Mouse (Mus musculus) MEL (cell line): ENCODE measurements around the gene Klhl5. TPM values are rescaled to one million over a fixed set of nuclear protein-coding genes. Genes with fewer than 3 reads are reported as not detected.

ENCODE experiments used
- DNase-seq: peaks from one replicate; pipeline ENCODE4 v3.0.0; 2011; ENCODE audit warnings: low read depth, low spot score
- H3K27ac ChIP-seq: 2 replicates; pipeline ENCODE4 v1.5.1; 2012; ENCODE audit warnings: low read depth, mild to moderate bottlenecking, control low read depth, low read length, moderate library complexity; ENCODE audit not compliant: control insufficient read depth
- H3K27me3 ChIP-seq, 2 experiments: fragments of 150-350 bp in 1 of 2; sonication (generic) in 1 of 2; 2 replicates each; pipeline ENCODE4 v1.6.1; 2012; ENCODE audit warnings: low read length in 2 of 2, mild to moderate bottlenecking in 2 of 2, improper control_type of control experiment in 1 of 2, moderate library complexity in 1 of 2; ENCODE audit not compliant: insufficient read depth in 2 of 2, control insufficient read depth in 1 of 2
- H3K36me3 ChIP-seq, 2 experiments: 2 replicates each; pipeline ENCODE4 v1.6.1; 2012 to 2014; ENCODE audit warnings: low read length in 2 of 2, improper control_type of control experiment in 1 of 2, inconsistent platforms in 1 of 2, mild to moderate bottlenecking in 1 of 2; ENCODE audit not compliant: insufficient read depth in 2 of 2, control insufficient read depth in 1 of 2
- H3K4me1 ChIP-seq, 2 experiments: fragments of 150-350 bp in 1 of 2; sonication (generic) in 1 of 2; 2 replicates each; pipeline ENCODE4 v1.6.1; 2012; ENCODE audit warnings: low read length in 2 of 2, improper control_type of control experiment in 1 of 2, mild to moderate bottlenecking in 1 of 2; ENCODE audit not compliant: insufficient read depth in 2 of 2, control insufficient read depth in 1 of 2
- H3K4me3 ChIP-seq, 2 experiments: fragments of 150-350 bp in 1 of 2; sonication (generic) in 1 of 2; 2 replicates each; pipeline ENCODE4 v1.5.1; 2012; ENCODE audit warnings: low read depth in 2 of 2, low read length in 2 of 2, mild to moderate bottlenecking in 2 of 2, moderate library complexity in 2 of 2, control low read depth in 1 of 2, improper control_type of control experiment in 1 of 2; ENCODE audit not compliant: control insufficient read depth in 1 of 2, insufficient read depth in 1 of 2
- H3K79me2 ChIP-seq: 2 replicates; pipeline ENCODE4 v1.6.1; 2012; ENCODE audit warnings: mild to moderate bottlenecking, low read length, moderate library complexity; ENCODE audit not compliant: control insufficient read depth, poor library complexity, insufficient read depth
- H3K9ac ChIP-seq: 2 replicates; pipeline ENCODE4 v1.6.1; 2012; ENCODE audit warnings: low read depth, mild to moderate bottlenecking, control low read depth, low read length, moderate library complexity; ENCODE audit not compliant: control insufficient read depth, poor library complexity, severe bottlenecking
- H3K9me3 ChIP-seq: fragments of 150-350 bp; sonication (generic); replicated peaks from 2 replicates; pipeline ENCODE4 v1.6.1; 2012; ENCODE audit warnings: mild to moderate bottlenecking, low read length, improper control_type of control experiment, moderate library complexity; ENCODE audit not compliant: insufficient read depth
- CHD1 ChIP-seq: IDR thresholded peaks from 2 replicates; pipeline ENCODE4 v1.6.1; 2012; ENCODE audit warnings: low read depth, mild to moderate bottlenecking, inconsistent platforms, low read length, improper control_type of control experiment
- CTCF ChIP-seq, 3 experiments: IDR thresholded peaks in 2 of 3; conservative IDR thresholded peaks in 1 of 3; 2 replicates each; pipeline ENCODE4 v1.5.1; 2011 to 2012; ENCODE audit warnings: low read length in 3 of 3, low read depth in 2 of 3, mild to moderate bottlenecking in 2 of 3, improper control_type of control experiment in 1 of 3, inconsistent platforms in 1 of 3, mixed read lengths in 1 of 3, moderate library complexity in 1 of 3; ENCODE audit not compliant: control insufficient read depth in 1 of 3, insufficient read depth in 1 of 3, poor library complexity in 1 of 3, severe bottlenecking in 1 of 3
- E2F4 ChIP-seq: IDR thresholded peaks from 2 replicates; pipeline ENCODE4 v1.6.1; 2011; ENCODE audit warnings: low read depth, low read length, improper control_type of control experiment, borderline replicate concordance
- ELF1 ChIP-seq: IDR thresholded peaks from 2 replicates; pipeline ENCODE4 v1.6.1; 2014; ENCODE audit warnings: low read depth, mild to moderate bottlenecking, inconsistent platforms, low read length, improper control_type of control experiment, moderate library complexity
- EP300 ChIP-seq, 2 experiments: IDR thresholded peaks; 2 replicates each; pipeline ENCODE4 v1.6.1; 2011; ENCODE audit warnings: improper control_type of control experiment in 2 of 2, low read length in 2 of 2, low read depth in 1 of 2, mild to moderate bottlenecking in 1 of 2
- GABPA ChIP-seq: IDR thresholded peaks from 2 replicates; pipeline ENCODE4 v1.6.1; 2012; ENCODE audit warnings: low read depth, mild to moderate bottlenecking, inconsistent platforms, low read length, improper control_type of control experiment, moderate library complexity
- JUND ChIP-seq: IDR thresholded peaks from 2 replicates; pipeline ENCODE4 v1.6.1; 2011; ENCODE audit warnings: low read depth, mild to moderate bottlenecking, improper control_type of control experiment, low read length
- KAT2A ChIP-seq: conservative IDR thresholded peaks from 2 replicates; pipeline ENCODE4 v1.6.1; 2012; ENCODE audit warnings: low read depth, low read length, improper control_type of control experiment, inconsistent platforms
- MAFK ChIP-seq: IDR thresholded peaks from 2 replicates; pipeline ENCODE4 v1.6.1; 2011; ENCODE audit warnings: low read depth, mild to moderate bottlenecking, low read length, improper control_type of control experiment, borderline replicate concordance
- MAX ChIP-seq: IDR thresholded peaks from 2 replicates; pipeline ENCODE4 v1.6.1; 2011; ENCODE audit warnings: low read length, improper control_type of control experiment
- MAZ ChIP-seq: IDR thresholded peaks from 2 replicates; pipeline ENCODE4 v1.6.1; 2012; ENCODE audit warnings: low read depth, mild to moderate bottlenecking, inconsistent platforms, low read length, improper control_type of control experiment
- MEF2A ChIP-seq: IDR thresholded peaks from 2 replicates; pipeline ENCODE4 v1.6.1; 2014; ENCODE audit warnings: low read depth, mild to moderate bottlenecking, inconsistent platforms, low read length, improper control_type of control experiment; ENCODE audit not compliant: poor library complexity, insufficient replicate concordance, severe bottlenecking; ENCODE audit errors: extremely low read depth
- MXI1 ChIP-seq: IDR thresholded peaks from 2 replicates; pipeline ENCODE4 v1.6.1; 2011; ENCODE audit warnings: mild to moderate bottlenecking, low read depth, low read length, improper control_type of control experiment
- MYB ChIP-seq: IDR thresholded peaks from 2 replicates; pipeline ENCODE4 v1.6.1; 2011; ENCODE audit warnings: mild to moderate bottlenecking, low read depth, low read length, improper control_type of control experiment
- MYC ChIP-seq: IDR thresholded peaks from 2 replicates; pipeline ENCODE4 v1.6.1; 2011; ENCODE audit warnings: low read depth, mild to moderate bottlenecking, low read length, improper control_type of control experiment, moderate library complexity
- NRF1 ChIP-seq: IDR thresholded peaks from 2 replicates; pipeline ENCODE4 v1.6.1; 2014; ENCODE audit warnings: low read depth, mild to moderate bottlenecking, inconsistent platforms, low read length, improper control_type of control experiment, moderate library complexity; ENCODE audit not compliant: poor library complexity, insufficient read depth, severe bottlenecking
- POLR2A ChIP-seq, 2 experiments: IDR thresholded peaks; 2 replicates each; pipeline ENCODE4 v1.6.1; 2011 to 2012; ENCODE audit warnings: low read length in 2 of 2, mild to moderate bottlenecking in 2 of 2, control low read depth in 1 of 2, improper control_type of control experiment in 1 of 2, low read depth in 1 of 2, moderate library complexity in 1 of 2; ENCODE audit not compliant: control insufficient read depth in 1 of 2, insufficient read depth in 1 of 2, poor library complexity in 1 of 2
- POLR2AphosphoS5 ChIP-seq: IDR thresholded peaks from 2 replicates; pipeline ENCODE4 v1.6.1; 2012; ENCODE audit warnings: low read depth, borderline replicate concordance, mild to moderate bottlenecking, inconsistent platforms, low read length, moderate library complexity, mixed read lengths
- RAD21 ChIP-seq: IDR thresholded peaks from 2 replicates; pipeline ENCODE4 v1.6.1; 2011; ENCODE audit warnings: mild to moderate bottlenecking, low read depth, low read length, improper control_type of control experiment
- SMC3 ChIP-seq: IDR thresholded peaks from 2 replicates; pipeline ENCODE4 v1.6.1; 2011; ENCODE audit warnings: low read depth, low read length, improper control_type of control experiment
- TAL1 ChIP-seq: IDR thresholded peaks from 2 replicates; pipeline ENCODE4 v1.6.1; 2012; ENCODE audit warnings: mild to moderate bottlenecking, inconsistent platforms, low read length, moderate library complexity, mixed read lengths
- TBP ChIP-seq: IDR thresholded peaks from 2 replicates; pipeline ENCODE4 v1.8.0; 2011; ENCODE audit warnings: low read depth, low read length, improper control_type of control experiment
- TCF12 ChIP-seq: IDR thresholded peaks from 2 replicates; pipeline ENCODE4 v1.6.1; 2014; ENCODE audit warnings: low read depth, mild to moderate bottlenecking, inconsistent platforms, low read length, improper control_type of control experiment, moderate library complexity
- USF2 ChIP-seq, 2 experiments: IDR thresholded peaks; 2 replicates each; pipeline ENCODE4 v1.6.1; 2011 to 2012; ENCODE audit warnings: improper control_type of control experiment in 2 of 2, low read length in 2 of 2, borderline replicate concordance in 1 of 2, inconsistent platforms in 1 of 2, low read depth in 1 of 2, mild to moderate bottlenecking in 1 of 2; ENCODE audit not compliant: insufficient read depth in 1 of 2
- ZC3H11A ChIP-seq: IDR thresholded peaks from 2 replicates; pipeline ENCODE4 v1.6.1; 2012; ENCODE audit warnings: low read depth, mild to moderate bottlenecking, inconsistent platforms, low read length, improper control_type of control experiment
- ZKSCAN1 ChIP-seq: IDR thresholded peaks from 2 replicates; pipeline ENCODE4 v1.6.1; 2012; ENCODE audit warnings: low read depth, mild to moderate bottlenecking, inconsistent platforms, low read length, improper control_type of control experiment, moderate library complexity
- ZMIZ1 ChIP-seq: IDR thresholded peaks from 2 replicates; pipeline ENCODE4 v1.6.1; 2012; ENCODE audit warnings: low read depth, mild to moderate bottlenecking, inconsistent platforms, low read length, improper control_type of control experiment, moderate library complexity
- ZNF384 ChIP-seq: IDR thresholded peaks from 2 replicates; pipeline ENCODE4 v1.6.1; 2012; ENCODE audit warnings: low read depth, mild to moderate bottlenecking, inconsistent platforms, low read length, improper control_type of control experiment
- polyA plus RNA-seq, 2 experiments: library from polyadenylated mRNA; stranded (reverse) in 1 of 2; unstranded in 1 of 2; fragments of >175 nt in 1 of 2; fragments of >200 nt in 1 of 2; gene quantifications; 2 replicates each; pipeline versions ENCODE4 v1.2.1 to v1.2.4; 2012; ENCODE audit warnings: low replicate concordance in 2 of 2, low read depth in 1 of 2; ENCODE audit not compliant: insufficient read length in 2 of 2, insufficient read depth in 1 of 2, missing spikeins in 1 of 2
- total RNA-seq: library from RNA; depleted of rRNA; stranded (reverse); fragments of 300-350 nt; gene quantifications from 2 replicates; pipeline ENCODE4 v1.2.3, GENCODE M21; 2012

The Klhl5 gene
- total and polyA plus RNA-seq, 3 experiments, result 8.0 to 15.5 TPM; not detected in 1

DNA sequence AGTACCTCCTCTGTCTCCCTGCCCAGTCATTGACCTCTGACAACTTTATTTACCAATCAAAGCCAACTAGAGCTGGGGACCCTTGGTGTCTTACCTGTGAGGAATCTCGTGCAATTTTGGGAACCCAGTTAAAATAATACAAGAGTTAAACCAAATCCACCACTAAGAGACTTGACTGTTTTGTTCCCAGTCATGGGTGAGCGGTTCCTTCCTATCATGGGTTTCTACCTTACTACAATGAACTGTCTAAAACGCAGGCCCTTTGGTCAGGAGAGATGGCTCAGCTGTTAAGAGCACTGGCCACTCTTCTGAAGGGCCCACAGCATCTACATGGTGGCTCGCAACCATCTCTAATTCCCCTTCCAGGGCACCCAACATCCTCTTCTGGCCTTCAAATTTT lies 25.5 kb upstream of the Klhl5 start:
- Histone ChIP-seq H3K27me3 (no peaks in the 10 kb centered on the region), H3K79me2 (no peaks in the 10 kb centered on the region), H3K4me3 (no peak overlapping the region), H3K9me3 (no peaks in the 10 kb centered on the region), H3K36me3 (0 out of 4 replicates have a peak, but pooled peaks cover 0 to 2% of the 10 kb centered on the region in 2 experiments), H3K27ac (no peak overlapping the region), H3K4me1 (no peaks in the 10 kb centered on the region), H3K9ac (no peak overlapping the region)
- no peak for DNase-seq
- TF ChIP-seq JUND, result no peak
- no peak for TF ChIP-seq MAZ
- no peak for TF ChIP-seq TAL1
- TF ChIP-seq ZMIZ1, result no peak
- no peak for TF ChIP-seq GABPA
- no peak for TF ChIP-seq ELF1
- no peak for TF ChIP-seq MXI1
- TF ChIP-seq CTCF (IDR thresholded peaks at IDR 0.05 in 2 of 3, conservative IDR thresholded peaks at IDR 0.05 in 1 of 3; ENCODE audit: control insufficient read depth in 1 of 3, insufficient read depth in 1 of 3, low read depth in 2 of 3, low read length in 3 of 3, poor library complexity in 1 of 3, severe bottlenecking in 1 of 3), result no peak
- no peak for TF ChIP-seq POLR2A (IDR thresholded peaks at IDR 0.05; ENCODE audit: control insufficient read depth in 1 of 2, insufficient read depth in 1 of 2, low read depth in 1 of 2, low read length in 2 of 2, poor library complexity in 1 of 2)
- TF ChIP-seq TCF12, result no peak
- no peak for TF ChIP-seq MEF2A
- no peak for TF ChIP-seq ZKSCAN1
- no peak for TF ChIP-seq POLR2AphosphoS5
- no peak for TF ChIP-seq E2F4
- no peak for TF ChIP-seq USF2 (IDR thresholded peaks at IDR 0.05; ENCODE audit: borderline replicate concordance in 1 of 2, insufficient read depth in 1 of 2, low read depth in 1 of 2, low read length in 2 of 2)
- TF ChIP-seq TBP, result no peak
- no peak for TF ChIP-seq EP300 (IDR thresholded peaks at IDR 0.05; ENCODE audit: low read depth in 1 of 2, low read length in 2 of 2)
- no peak for TF ChIP-seq RAD21

GRCm38 (mm10) chr5:65086522-65086921 lies 20.8 kb upstream of the Klhl5 start:
- no peak for DNase-seq

More at GRCm38 (mm10) chr5:65086522-65086921, 20.8 kb upstream of the Klhl5 start:
- Histone ChIP-seq H3K9me3 (no peaks in the 10 kb centered on the region), H3K79me2 (peaks cover 1% of the 10 kb centered on the region), H3K4me3 (no peak overlapping the region), H3K36me3 (peaks cover 0 to 2% of the 10 kb centered on the region in 2 experiments; a peak in 1 of 4 replicates), H3K27ac (no peak overlapping the region), H3K9ac (no peak overlapping the region), H3K4me1 (no peaks in the 10 kb centered on the region; a peak in 1 of 4 replicates), H3K27me3 (no peaks in the 10 kb centered on the region)
- TF ChIP-seq MAX, result no peak
- no peak for TF ChIP-seq ZNF384
- TF ChIP-seq CHD1, result no peak
- TF ChIP-seq MYB, result no peak
- no peak for TF ChIP-seq ELF1
- no peak for TF ChIP-seq MYC
- TF ChIP-seq RAD21, result no peak
- no peak for TF ChIP-seq MAZ
- no peak for TF ChIP-seq TAL1
- TF ChIP-seq ZMIZ1, result no peak
- TF ChIP-seq POLR2A (IDR thresholded peaks at IDR 0.05; ENCODE audit: control insufficient read depth in 1 of 2, insufficient read depth in 1 of 2, low read depth in 1 of 2, low read length in 2 of 2, poor library complexity in 1 of 2), result no peak
- TF ChIP-seq NRF1, result no peak
- no peak for TF ChIP-seq KAT2A
- no peak for TF ChIP-seq POLR2AphosphoS5
- TF ChIP-seq MAFK, result no peak
- no peak for TF ChIP-seq ZC3H11A
- no peak for TF ChIP-seq USF2 (IDR thresholded peaks at IDR 0.05; ENCODE audit: borderline replicate concordance in 1 of 2, insufficient read depth in 1 of 2, low read depth in 1 of 2, low read length in 2 of 2)
- no peak for TF ChIP-seq CTCF (IDR thresholded peaks at IDR 0.05 in 2 of 3, conservative IDR thresholded peaks at IDR 0.05 in 1 of 3; ENCODE audit: control insufficient read depth in 1 of 3, insufficient read depth in 1 of 3, low read depth in 2 of 3, low read length in 3 of 3, poor library complexity in 1 of 3, severe bottlenecking in 1 of 3)
- TF ChIP-seq SMC3, result no peak
- no peak for TF ChIP-seq EP300 (IDR thresholded peaks at IDR 0.05; ENCODE audit: low read depth in 1 of 2, low read length in 2 of 2)
